Mouse (Mus musculus): ENCODE data around the gene Tk1.

Tk1 gene

GRCm38 (mm10) chr11:117786294-117786693 is 39.6 kb downstream of the Tk1 start:
- DNase-seq = no peak

- no peak for DNase-seq
Measured at GRCm38 (mm10) chr11:117783683-117784309, 42.1 kb downstream of the Tk1 start.

GRCm38 (mm10) chr11:117783089-117783488 is 42.8 kb downstream of the Tk1 start:
- DNase-seq = no peak

GRCm38 (mm10) chr11:117782705-117783034 is 43.2 kb downstream of the Tk1 start:
- DNase-seq = no peak

- DNase-seq = no peak
Measured at GRCm38 (mm10) chr11:117781993-117782704, 43.7 kb downstream of the Tk1 start, which contains the start of the genes Tmc8 and Tmc6. Tmc8 (plus strand) TSS chr11:117782076. Tmc6 (minus strand) TSS chr11:117782198.

GRCm38 (mm10) chr11:117781199-117781821 is 44.6 kb downstream of the Tk1 start:
- no peak for DNase-seq

- no peak for DNase-seq
Measured at GRCm38 (mm10) chr11:117780582-117781111, 45.2 kb downstream of the Tk1 start.

- DNase-seq = no peak
Measured at GRCm38 (mm10) chr11:117780199-117780515, 45.7 kb downstream of the Tk1 start.

- no peak for DNase-seq
Measured at GRCm38 (mm10) chr11:117779434-117780198, 46.3 kb downstream of the Tk1 start.

- DNase-seq = no peak
Measured at GRCm38 (mm10) chr11:117778851-117779433, 47.0 kb downstream of the Tk1 start.

- DNase-seq = no peak
Measured at GRCm38 (mm10) chr11:117778031-117778430, 47.9 kb downstream of the Tk1 start.

GRCm38 (mm10) chr11:117777111-117777510 is 48.8 kb downstream of the Tk1 start:
- DNase-seq = no peak

GRCm38 (mm10) chr11:117776085-117776792 is 49.7 kb downstream of the Tk1 start:
- DNase-seq = no peak

- DNase-seq = no peak
Measured at GRCm38 (mm10) chr11:117775540-117775939, 50.4 kb downstream of the Tk1 start.

- DNase-seq = no peak
Measured at GRCm38 (mm10) chr11:117774925-117775324, 51.0 kb downstream of the Tk1 start.

- DNase-seq = no peak
Measured at GRCm38 (mm10) chr11:117772352-117772751, 53.5 kb downstream of the Tk1 start.

GRCm38 (mm10) chr11:117770407-117770806 is 55.5 kb downstream of the Tk1 start:
- no peak for DNase-seq

- no peak for DNase-seq
Measured at GRCm38 (mm10) chr11:117769683-117770047, 56.2 kb downstream of the Tk1 start.

- no peak for DNase-seq
Measured at GRCm38 (mm10) chr11:117768725-117769682, 56.9 kb downstream of the Tk1 start.

- no peak for DNase-seq
Measured at GRCm38 (mm10) chr11:117766275-117766674, 59.6 kb downstream of the Tk1 start.

All from right cerebral cortex, postnatal 25 days (tissue).